Mouse (Mus musculus) olfactory bulb, adult 2 months (tissue): Measurements from ENCODE around the gene Mrps35. TPM values are rescaled to one million over a fixed set of nuclear protein-coding genes. Genes with fewer than 3 reads are reported as not detected.

ENCODE experiments used
- H3K27ac ChIP-seq: fragments of 200-500 bp; 2 replicates; pipeline ENCODE4 v1.5.1; 2012; ENCODE audit warnings: low read depth, low read length; ENCODE audit not compliant: insufficient read depth
- H3K4me1 ChIP-seq: fragments of 200-500 bp; 2 replicates; pipeline ENCODE4 v1.6.1; 2012; ENCODE audit warnings: low read length; ENCODE audit not compliant: control insufficient read depth, insufficient read depth
- H3K4me3 ChIP-seq: fragments of 200-500 bp; 2 replicates; pipeline ENCODE4 v1.5.1; 2012; ENCODE audit warnings: mild to moderate bottlenecking, low read depth, low read length, moderate library complexity; ENCODE audit not compliant: insufficient read depth
- CTCF ChIP-seq: fragments of 200-500 bp; IDR thresholded peaks from 2 replicates; pipeline ENCODE4 v1.5.1; 2012; ENCODE audit warnings: low read depth, mild to moderate bottlenecking, low read length, moderate library complexity; ENCODE audit not compliant: insufficient read depth
- POLR2A ChIP-seq: fragments of 200-500 bp; IDR thresholded peaks from 2 replicates; pipeline ENCODE4 v1.6.1; 2012; ENCODE audit warnings: mild to moderate bottlenecking, low read depth, low read length, moderate library complexity; ENCODE audit not compliant: insufficient read depth
- WGBS: fragments of 180-500 bp; shearing (Covaris S2); methylation state at CpG from one replicate; pipeline ENCODE4 v1.1.7; 2018; 5-methylcytosine and 5-hydroxymethylcytosine counted together
- polyA plus RNA-seq: library from polyadenylated mRNA; stranded (reverse); fragments of >200 nt; gene quantifications from 2 replicates; pipeline ENCODE4 v1.2.4, GENCODE M21; 2012; ENCODE audit warnings: low replicate concordance; ENCODE audit not compliant: missing spikeins, insufficient read depth, insufficient read length

Mrps35 gene
- polyA plus RNA-seq, 1 experiment, result not detected

- no peak overlapping the region for H3K4me3 ChIP-seq
- no peak overlapping the region for H3K27ac ChIP-seq
- 0 out of 2 replicates have a peak, but pooled peaks cover 3% of the 10 kb centered on the region for H3K4me1 ChIP-seq
- WGBS, result 78% methylated on average over 2 of the region's 2 CpGs
- TF ChIP-seq POLR2A, result no peak
- TF ChIP-seq CTCF, result no peak
Measured at GRCm38 (mm10) chr6:147023133-147023395, 19.5 kb upstream of the Mrps35 start.

- H3K4me3 ChIP-seq, result no peak overlapping the region
- H3K27ac ChIP-seq, result no peak overlapping the region
- 0 out of 2 replicates have a peak, but pooled peaks cover 3% of the 10 kb centered on the region for H3K4me1 ChIP-seq
- TF ChIP-seq POLR2A (no peak), CTCF (no peak)
Measured at GRCm38 (mm10) chr6:147023568-147023967, 19.0 kb upstream of the Mrps35 start.

DNA sequence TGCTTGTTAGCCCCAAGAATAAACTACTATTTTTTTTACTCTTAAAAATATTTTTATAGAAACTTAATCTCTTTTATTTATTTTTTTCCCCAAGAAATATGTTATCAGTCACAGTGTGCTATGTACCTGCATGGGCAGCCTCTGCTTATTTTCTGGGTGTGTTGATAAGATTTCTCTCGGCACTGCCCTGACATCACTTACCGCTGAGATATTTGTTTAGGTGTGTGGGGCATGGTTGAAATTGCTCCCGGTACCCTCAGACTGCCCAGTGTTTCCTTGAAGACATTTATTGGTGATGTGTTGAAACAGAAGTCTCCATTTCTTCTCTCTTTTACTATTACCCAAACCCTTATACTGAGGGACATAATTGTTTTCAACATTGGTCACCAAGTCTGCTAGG lies 17.8 kb upstream of the Mrps35 start:
- H3K4me3 ChIP-seq, result no peak overlapping the region
- H3K27ac ChIP-seq, result no peak overlapping the region
- 93% methylated on average over 3 of the region's 3 CpGs for WGBS
- TF ChIP-seq POLR2A (no peak), CTCF (no peak)
- 0 out of 2 replicates have a peak, but pooled peaks cover 3% of the 10 kb centered on the region for H3K4me1 ChIP-seq

- H3K27ac ChIP-seq, result no peak overlapping the region
- TF ChIP-seq CTCF, result no peak
- TF ChIP-seq POLR2A, result no peak
- no peaks in the 10 kb centered on the region for H3K4me1 ChIP-seq
- no peak overlapping the region for H3K4me3 ChIP-seq
- WGBS, result 71% methylated on average over 2 of the region's 2 CpGs
Measured at GRCm38 (mm10) chr6:147028396-147028795, 14.2 kb upstream of the Mrps35 start.

DNA sequence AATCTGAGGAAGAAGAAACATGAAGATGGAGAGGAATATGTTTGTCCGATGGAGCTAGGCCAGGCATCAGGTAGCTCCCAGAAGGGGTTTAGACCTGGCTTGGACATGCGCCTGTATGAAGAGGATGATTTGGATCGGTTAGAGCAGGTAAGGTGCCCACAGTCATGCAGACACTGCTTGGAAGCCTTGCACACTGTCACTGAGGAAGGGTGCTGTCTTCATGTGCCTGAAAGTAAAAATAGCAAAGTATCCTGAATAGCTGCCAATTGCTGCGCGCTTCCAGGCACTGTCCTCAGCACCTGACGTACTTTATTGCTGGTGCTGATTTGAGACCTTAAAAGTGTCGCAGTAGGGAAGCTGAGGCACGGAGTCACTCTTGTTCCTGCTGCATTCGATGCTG lies 13.0 kb upstream of the Mrps35 start:
- Histone ChIP-seq H3K4me1 (no peaks in the 10 kb centered on the region), H3K27ac (no peak overlapping the region), H3K4me3 (no peak overlapping the region)
- no peak for TF ChIP-seq POLR2A
- TF ChIP-seq CTCF, result no peak
- WGBS, result 92% methylated on average over 9 of the region's 9 CpGs

GRCm38 (mm10) chr6:147030096-147030885 lies 12.3 kb upstream of the Mrps35 start:
- TF ChIP-seq CTCF (no peak), POLR2A (no peak)
- 82% methylated on average over 15 of the region's 15 CpGs for WGBS
- H3K27ac ChIP-seq, result no peak overlapping the region
- no peaks in the 10 kb centered on the region for H3K4me1 ChIP-seq
- no peak overlapping the region for H3K4me3 ChIP-seq

GRCm38 (mm10) chr6:147032303-147032925 lies 10.2 kb upstream of the Mrps35 start, which contains the start of gene Rep15:
Rep15 (plus strand) TSS chr6:147032584.
- Histone ChIP-seq H3K4me3 (no peak within 1 kb of the TSS), H3K27ac (no peak within 1 kb of the TSS), H3K4me1 (no peaks in the 10 kb centered on the region)
- TF ChIP-seq POLR2A, result no peak
- TF ChIP-seq CTCF, result no peak
- 54% methylated on average over 13 of the region's 13 CpGs for WGBS

GRCm38 (mm10) chr6:147043633-147044032 lies 1.1 kb downstream of the Mrps35 start:
- 40% methylated on average over 7 of the region's 7 CpGs for WGBS
- H3K4me1 ChIP-seq, result no peaks in the 10 kb centered on the region
- H3K27ac ChIP-seq, result no peak overlapping the region
- TF ChIP-seq POLR2A (no peak), CTCF (no peak)
- H3K4me3 ChIP-seq, result peak overlapping the region; percentile 5; the same call in 1 of the 2 replicates

GRCm38 (mm10) chr6:147049239-147049805 lies 6.8 kb downstream of the Mrps35 start:
- H3K27ac ChIP-seq, result no peak overlapping the region
- no peak overlapping the region for H3K4me3 ChIP-seq
- 0 out of 2 replicates have a peak, but pooled peaks have one; percentile 10 for TF ChIP-seq POLR2A
- no peak for TF ChIP-seq CTCF
- WGBS, result 93% methylated on average over 13 of the region's 13 CpGs
- H3K4me1 ChIP-seq, result peaks cover 7% of the 10 kb centered on the region
